Mouse (Mus musculus) CH12.LX (cell line): Measurements from ENCODE around the gene Prss35.

Experiments
- CTCF ChIP-seq, 2 experiments: IDR thresholded peaks in 1 of 2; conservative IDR thresholded peaks in 1 of 2; 2 replicates each; pipeline ENCODE4 v1.5.1; 2011 to 2012; ENCODE audit warnings: low read depth in 2 of 2, low read length in 2 of 2, improper control_type of control experiment in 1 of 2, inconsistent platforms in 1 of 2, mild to moderate bottlenecking in 1 of 2, moderate library complexity in 1 of 2
- EP300 ChIP-seq: IDR thresholded peaks from 2 replicates; pipeline ENCODE4 v1.6.1; 2011; ENCODE audit warnings: low read length, improper control_type of control experiment
- MAFK ChIP-seq: IDR thresholded peaks from 2 replicates; pipeline ENCODE4 v1.6.1; 2011; ENCODE audit warnings: low read length, improper control_type of control experiment; ENCODE audit not compliant: insufficient replicate concordance
- MAX ChIP-seq: IDR thresholded peaks from 2 replicates; pipeline ENCODE4 v1.6.1; 2011; ENCODE audit warnings: low read length, improper control_type of control experiment
- POLR2AphosphoS2 ChIP-seq: IDR thresholded peaks from 2 replicates; pipeline ENCODE4 v1.6.1; 2011; ENCODE audit warnings: low read depth, low read length, improper control_type of control experiment
- SIN3A ChIP-seq: IDR thresholded peaks from 2 replicates; pipeline ENCODE4 v1.6.1; 2012; ENCODE audit warnings: low read length, improper control_type of control experiment, inconsistent platforms

DNA sequence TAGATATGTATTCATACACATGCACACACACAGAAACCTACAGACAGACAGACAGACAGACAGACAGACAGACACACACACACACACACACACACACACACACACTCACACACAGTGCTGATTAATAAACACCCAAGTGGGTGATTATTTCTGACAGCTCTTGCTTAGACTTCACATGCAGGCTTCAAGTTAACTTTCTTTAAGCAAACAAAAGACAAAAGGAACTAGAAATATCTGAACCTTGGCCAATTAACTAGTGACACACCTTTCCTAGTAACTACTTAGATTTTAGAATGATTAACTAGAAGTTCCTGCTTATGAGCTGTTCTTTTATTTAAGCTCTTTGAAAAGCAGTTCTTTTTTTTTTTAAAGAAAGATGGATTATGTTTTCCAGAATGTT, 9.1 kb upstream of the Prss35 start:
- no peak for TF ChIP-seq MAX
- TF ChIP-seq MAFK: no peak
- TF ChIP-seq POLR2AphosphoS2: no peak
- TF ChIP-seq EP300: no peak
- no peak for TF ChIP-seq SIN3A
- TF ChIP-seq CTCF (conservative IDR thresholded peaks at IDR 0.05 in 1 of 2, IDR thresholded peaks at IDR 0.05 in 1 of 2; ENCODE audit: low read depth in 2 of 2, low read length in 2 of 2): no peak
